Mouse (Mus musculus) bone marrow macrophage, adult 2 months (primary cell): ENCODE data around the gene Plcl2.

Experiments
- CTCF ChIP-seq: IDR thresholded peaks from 2 replicates; pipeline ENCODE4 v1.5.1; 2012; ENCODE audit warnings: low read depth, mild to moderate bottlenecking, low read length, moderate library complexity
- POLR2A ChIP-seq: IDR thresholded peaks from 2 replicates; pipeline ENCODE4 v1.6.1; 2012; ENCODE audit warnings: mild to moderate bottlenecking, low read depth, low read length, borderline replicate concordance

DNA sequence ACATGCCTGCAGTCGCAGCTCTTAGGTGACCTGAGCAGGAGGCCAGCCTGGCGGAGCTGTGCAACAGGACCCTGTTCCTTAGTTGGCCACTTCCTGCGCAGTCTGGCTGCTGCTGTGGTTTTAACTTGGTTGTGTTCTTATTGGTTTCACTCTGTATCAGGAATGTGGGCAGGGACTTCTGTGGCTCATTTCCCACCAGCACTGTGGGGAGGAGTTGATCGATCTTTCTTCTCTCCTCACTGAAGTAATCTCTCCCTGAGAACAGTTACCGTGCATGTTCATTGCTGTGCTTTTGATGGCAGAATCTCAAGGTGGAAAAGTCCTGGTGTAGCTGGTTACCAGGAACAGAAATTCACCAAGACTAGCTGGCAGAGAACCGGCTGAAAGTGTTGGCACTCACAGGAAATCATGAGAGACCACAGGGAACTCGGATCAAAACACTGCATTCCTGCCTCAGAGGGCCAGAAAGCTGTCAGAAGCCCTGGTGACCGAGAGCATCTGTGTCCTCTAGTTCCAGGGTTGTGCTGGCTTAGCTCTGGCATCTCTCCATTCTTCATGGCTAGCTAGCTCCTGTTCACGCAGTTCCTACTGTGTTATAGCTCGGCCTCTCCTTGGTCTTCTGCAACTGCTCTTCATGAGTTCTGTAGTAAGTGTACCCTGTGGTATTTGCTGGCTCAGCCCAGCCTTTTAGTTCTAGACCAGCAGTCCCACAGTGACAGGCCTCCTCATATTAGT, 168.9 kb downstream of the Plcl2 start:
- TF ChIP-seq POLR2A: no peak
- no peak for TF ChIP-seq CTCF
